Mouse (Mus musculus): ENCODE data around the gene Ugt2b5. TPM values are rescaled to one million over a fixed set of nuclear protein-coding genes. Genes with fewer than 3 reads are reported as not detected.

The Ugt2b5 gene
- polyA plus RNA-seq (2015; fragmentation: Nextera tagmentation; extraction: Ambion mirVana) = not detected in 2 replicates

DNA sequence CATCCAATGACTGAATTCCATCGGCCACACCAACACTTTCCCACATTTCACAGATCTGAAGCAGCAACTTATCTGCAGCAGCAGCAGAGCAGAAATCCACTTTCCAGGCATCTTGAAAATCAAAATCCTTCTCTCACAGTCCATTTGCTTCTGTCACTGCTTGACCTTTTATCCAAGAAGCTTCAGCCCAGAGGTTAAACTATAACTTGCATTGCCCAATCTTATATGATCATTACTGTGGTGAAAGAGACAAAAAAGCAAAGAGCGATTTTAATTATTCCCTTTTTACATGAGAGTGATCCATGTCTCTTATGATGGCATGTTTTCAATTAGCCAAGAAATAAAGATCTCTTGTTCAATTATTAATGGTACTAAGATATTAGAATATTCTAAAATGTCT is at the start of gene Ugt2b5:
Ugt2b5 (minus strand) TSS at position 123 of the 400 bp plus-strand sequence.

DNA sequence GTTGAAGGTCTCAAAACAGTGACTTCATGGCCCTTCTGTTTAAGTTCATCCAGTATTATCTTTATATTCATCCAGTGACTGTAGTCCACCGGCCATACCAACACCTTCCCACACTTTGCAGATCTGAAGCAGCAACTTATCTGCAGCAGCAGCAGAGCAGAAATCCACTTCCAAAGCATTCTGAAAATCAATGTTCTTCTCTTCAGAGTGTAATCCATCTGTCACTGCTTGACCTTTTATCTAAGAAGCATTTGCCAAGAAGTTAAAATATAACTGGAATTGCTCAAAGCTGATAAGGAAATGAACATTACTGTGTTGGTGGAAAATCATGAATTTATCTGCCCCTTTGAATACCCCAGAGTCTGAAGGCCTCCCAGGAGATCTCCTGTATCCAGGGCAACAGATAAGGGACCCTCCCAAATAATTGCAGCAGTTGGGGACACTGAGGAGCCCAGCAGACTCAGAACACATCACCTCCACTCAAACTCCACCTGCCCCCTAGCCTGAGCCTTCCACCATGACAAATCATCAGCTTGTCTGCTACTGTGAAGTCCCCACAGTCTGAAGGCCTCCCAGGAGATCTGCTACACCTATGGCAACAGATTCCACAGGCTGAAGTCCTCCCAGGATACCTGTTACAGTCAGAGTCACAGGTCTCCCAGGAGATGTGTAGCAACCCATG is 47.6 kb downstream of the Ugt2b5 start, which contains the start of gene Ugt2b36:
Ugt2b36 (minus strand) TSS at position 210 of the 682 bp plus-strand sequence.

Other genes starting within 250 kb of the Ugt2b5 start
- gene Ugt2b34, start 233.4 kb downstream of the Ugt2b5 start, polyA plus RNA-seq (2015; fragmentation: Nextera tagmentation; extraction: Ambion mirVana) = 0.04 and 0.07 TPM in 2 replicates
- not detected in 2 replicates for gene Ugt2b1, start 213.8 kb downstream of the Ugt2b5 start, polyA plus RNA-seq (2015; fragmentation: Nextera tagmentation; extraction: Ambion mirVana)
- gene Ugt2b35, start 139.5 kb downstream of the Ugt2b5 start, polyA plus RNA-seq (2015; fragmentation: Nextera tagmentation; extraction: Ambion mirVana) = not detected in 2 replicates
- not detected in 2 replicates for gene Ugt2b36, start 47.8 kb downstream of the Ugt2b5 start, polyA plus RNA-seq (2015; fragmentation: Nextera tagmentation; extraction: Ambion mirVana)
- gene Ugt2b37, start 114.5 kb upstream of the Ugt2b5 start, polyA plus RNA-seq (2015; fragmentation: Nextera tagmentation; extraction: Ambion mirVana) = not detected in 2 replicates
- not detected in 2 replicates for gene Ugt2a3, start 196.9 kb upstream of the Ugt2b5 start, polyA plus RNA-seq (2015; fragmentation: Nextera tagmentation; extraction: Ambion mirVana)

Data from spleen, postnatal 0 days (tissue).